Mouse (Mus musculus) forebrain, embryonic 15.5 days (tissue): Measurements from ENCODE around the gene Cldn9. TPM values are rescaled to one million over a fixed set of nuclear protein-coding genes. Genes with fewer than 3 reads are reported as not detected.

Source experiments
- polyA plus RNA-seq: library from polyadenylated mRNA; unstranded; fragments of >200 nt; fragmentation: Nextera tagmentation; extraction: Ambion mirVana; gene quantifications from 2 replicates; pipeline ENCODE4 v1.2.1, GENCODE M21; 2015

Gene Cldn9
- polyA plus RNA-seq, 1 experiment from 2014 or later = 1.2 TPM

Other genes with a start within 250 kb of the Cldn9 start
- gene Vmn2r117, start 204.3 kb downstream of the Cldn9 start, polyA plus RNA-seq = not detected in 2 replicates
- 21.0 and 21.5 TPM in 2 replicates for gene Zfp213, start 119.8 kb downstream of the Cldn9 start, polyA plus RNA-seq
- gene Zfp13, start 84.5 kb downstream of the Cldn9 start, polyA plus RNA-seq = 26.9 and 30.2 TPM in 2 replicates
- not detected in 2 replicates for gene Zscan10, start 83.2 kb downstream of the Cldn9 start, polyA plus RNA-seq
- 1.3 and 1.7 TPM in 2 replicates for gene Mmp25, start 38.7 kb downstream of the Cldn9 start, polyA plus RNA-seq
- gene Bicdl2, start 23.5 kb downstream of the Cldn9 start, polyA plus RNA-seq = 0.22 TPM in 1 of 2 replicates, not detected in the other
- gene Hcfc1r1, start 10.4 kb downstream of the Cldn9 start, polyA plus RNA-seq = 90.3 and 92.0 TPM in 2 replicates
- 39.4 and 39.5 TPM in 2 replicates for gene Thoc6, start 10.1 kb downstream of the Cldn9 start, polyA plus RNA-seq
- 3.6 and 5.5 TPM in 2 replicates for gene Tnfrsf12a, start 6.6 kb downstream of the Cldn9 start, polyA plus RNA-seq
- gene Cldn6, start 4.8 kb downstream of the Cldn9 start, polyA plus RNA-seq = 0.42 and 0.50 TPM in 2 replicates
- not detected in 2 replicates for gene 1520401A03Rik, start 38.8 kb upstream of the Cldn9 start, polyA plus RNA-seq
- 26.7 and 28.4 TPM in 2 replicates for gene Pkmyt1, start 42.3 kb upstream of the Cldn9 start, polyA plus RNA-seq
- 39.4 and 39.7 TPM in 2 replicates for gene Paqr4, start 56.8 kb upstream of the Cldn9 start, polyA plus RNA-seq
- 0.48 and 0.50 TPM in 2 replicates for gene Kremen2, start 61.8 kb upstream of the Cldn9 start, polyA plus RNA-seq
- gene Flywch1, start 87.6 kb upstream of the Cldn9 start, polyA plus RNA-seq = 162 and 164 TPM in 2 replicates
- 30.7 and 31.9 TPM in 2 replicates for gene Flywch2, start 102.1 kb upstream of the Cldn9 start, polyA plus RNA-seq
- 562 and 569 TPM in 2 replicates for gene Srrm2, start 106.5 kb upstream of the Cldn9 start, polyA plus RNA-seq
- gene Elob, start 145.1 kb upstream of the Cldn9 start, polyA plus RNA-seq = 1,149 and 1,206 TPM in 2 replicates
- gene Prss33, start 152.0 kb upstream of the Cldn9 start, polyA plus RNA-seq = not detected in 2 replicates
- not detected in 2 replicates for gene Prss32, start 159.8 kb upstream of the Cldn9 start, polyA plus RNA-seq
- 0.52 and 1.0 TPM in 2 replicates for gene Prss41, start 160.1 kb upstream of the Cldn9 start, polyA plus RNA-seq
- not detected in 2 replicates for gene Prss21, start 184.0 kb upstream of the Cldn9 start, polyA plus RNA-seq
- not detected in 2 replicates for gene Dcpp1, start 196.8 kb upstream of the Cldn9 start, polyA plus RNA-seq
- not detected in 2 replicates for gene Dcpp2, start 196.9 kb upstream of the Cldn9 start, polyA plus RNA-seq
- gene Dcpp3, start 233.4 kb upstream of the Cldn9 start, polyA plus RNA-seq = not detected in 2 replicates